Mouse (Mus musculus): ENCODE data around the gene Senp6. TPM values are rescaled to one million over a fixed set of nuclear protein-coding genes. Genes with fewer than 3 reads are reported as not detected.

Gene Senp6
- total RNA-seq, 1 experiment, result 86.7 TPM

- Histone ChIP-seq H3K9ac (ENCODE audit: insufficient read depth, low read depth, low read length, poor library complexity, severe bottlenecking) (no peak overlapping the region), H3K9me3 (ENCODE audit: control insufficient read depth, insufficient read depth, low read depth, low read length) (no peaks in the 10 kb centered on the region), H3K4me3 (ENCODE audit: insufficient read depth in 1 of 2, low read depth in 1 of 2, low read length in 2 of 2, poor library complexity in 1 of 2, severe bottlenecking in 1 of 2) (no peak overlapping the region), H3K36me3 (ENCODE audit: control insufficient read depth, insufficient read depth, low read length, poor library complexity, severe bottlenecking) (no peaks in the 10 kb centered on the region), H3K27ac (ENCODE audit: insufficient read depth, low read depth, low read length, poor library complexity, severe bottlenecking) (no peak overlapping the region), H3K4me1 (ENCODE audit: control insufficient read depth in 2 of 2, insufficient read depth in 2 of 2, low read length in 2 of 2, poor library complexity in 1 of 2) (no peaks in the 10 kb centered on the region)
- no peak for DNase-seq (ENCODE audit: low read depth, low spot score)
- in situ Hi-C loops (cut with MboI; ENCODE audit: low sequenced_read_pairs in 2 of 2, unreplicated experiment in 2 of 2), result no loop called here
- TF ChIP-seq MAFK (IDR thresholded peaks at IDR 0.05; ENCODE audit: insufficient read depth, low read depth, low read length), result no peak
- TF ChIP-seq ZNF384 (IDR thresholded peaks at IDR 0.05; ENCODE audit: low read depth, low read length), result no peak
- no peak for TF ChIP-seq HCFC1 (IDR thresholded peaks at IDR 0.05; ENCODE audit: borderline replicate concordance, insufficient read depth, low read length)
- TF ChIP-seq ZC3H11A (IDR thresholded peaks at IDR 0.05; ENCODE audit: borderline replicate concordance, low read depth, low read length), result no peak
- TF ChIP-seq CHD2 (IDR thresholded peaks at IDR 0.05; ENCODE audit: low read depth, low read length), result no peak
These were observed 114.1 kb downstream of the Senp6 start for GRCm38 (mm10) chr9:80180771-80181170.

- no peak for DNase-seq (ENCODE audit: low read depth, low spot score)
- in situ Hi-C loops (cut with MboI; ENCODE audit: low sequenced_read_pairs in 2 of 2, unreplicated experiment in 2 of 2), result no loop called here
These were observed 115.0 kb downstream of the Senp6 start for GRCm38 (mm10) chr9:80181692-80182091.

GRCm38 (mm10) chr9:80184138-80184537 is 117.4 kb downstream of the Senp6 start:
- TF ChIP-seq ZNF384 (IDR thresholded peaks at IDR 0.05; ENCODE audit: low read depth, low read length), result no peak
- no peak for TF ChIP-seq HCFC1 (IDR thresholded peaks at IDR 0.05; ENCODE audit: borderline replicate concordance, insufficient read depth, low read length)
- no peak for TF ChIP-seq ZC3H11A (IDR thresholded peaks at IDR 0.05; ENCODE audit: borderline replicate concordance, low read depth, low read length)
- no peak for TF ChIP-seq MAFK (IDR thresholded peaks at IDR 0.05; ENCODE audit: insufficient read depth, low read depth, low read length)
- TF ChIP-seq CHD2 (IDR thresholded peaks at IDR 0.05; ENCODE audit: low read depth, low read length), result no peak
- Histone ChIP-seq H3K36me3 (ENCODE audit: control insufficient read depth, insufficient read depth, low read length, poor library complexity, severe bottlenecking) (no peaks in the 10 kb centered on the region), H3K9ac (ENCODE audit: insufficient read depth, low read depth, low read length, poor library complexity, severe bottlenecking) (no peak overlapping the region), H3K4me1 (ENCODE audit: control insufficient read depth in 2 of 2, insufficient read depth in 2 of 2, low read length in 2 of 2, poor library complexity in 1 of 2) (no peaks in the 10 kb centered on the region), H3K9me3 (ENCODE audit: control insufficient read depth, insufficient read depth, low read depth, low read length) (no peaks in the 10 kb centered on the region), H3K27ac (ENCODE audit: insufficient read depth, low read depth, low read length, poor library complexity, severe bottlenecking) (no peak overlapping the region), H3K4me3 (ENCODE audit: insufficient read depth in 1 of 2, low read depth in 1 of 2, low read length in 2 of 2, poor library complexity in 1 of 2, severe bottlenecking in 1 of 2) (no peak overlapping the region)
- in situ Hi-C loops (cut with MboI; ENCODE audit: low sequenced_read_pairs in 2 of 2, unreplicated experiment in 2 of 2), result no loop called here
- DNase-seq (ENCODE audit: low read depth, low spot score), result no peak

More at GRCm38 (mm10) chr9:80181692-80182091, 115.0 kb downstream of the Senp6 start:
- Histone ChIP-seq H3K9ac (ENCODE audit: insufficient read depth, low read depth, low read length, poor library complexity, severe bottlenecking) (no peak overlapping the region), H3K4me1 (ENCODE audit: control insufficient read depth in 2 of 2, insufficient read depth in 2 of 2, low read length in 2 of 2, poor library complexity in 1 of 2) (no peaks in the 10 kb centered on the region), H3K27ac (ENCODE audit: insufficient read depth, low read depth, low read length, poor library complexity, severe bottlenecking) (no peak overlapping the region), H3K4me3 (ENCODE audit: insufficient read depth in 1 of 2, low read depth in 1 of 2, low read length in 2 of 2, poor library complexity in 1 of 2, severe bottlenecking in 1 of 2) (no peak overlapping the region), H3K36me3 (ENCODE audit: control insufficient read depth, insufficient read depth, low read length, poor library complexity, severe bottlenecking) (no peaks in the 10 kb centered on the region), H3K9me3 (ENCODE audit: control insufficient read depth, insufficient read depth, low read depth, low read length) (no peaks in the 10 kb centered on the region)
- TF ChIP-seq MAFK (IDR thresholded peaks at IDR 0.05; ENCODE audit: insufficient read depth, low read depth, low read length) (no peak), ZC3H11A (IDR thresholded peaks at IDR 0.05; ENCODE audit: borderline replicate concordance, low read depth, low read length) (no peak), CHD2 (IDR thresholded peaks at IDR 0.05; ENCODE audit: low read depth, low read length) (no peak), ZNF384 (IDR thresholded peaks at IDR 0.05; ENCODE audit: low read depth, low read length) (no peak), HCFC1 (IDR thresholded peaks at IDR 0.05; ENCODE audit: borderline replicate concordance, insufficient read depth, low read length) (no peak)

GRCm38 (mm10) chr9:80185737-80186136 is 119.0 kb downstream of the Senp6 start:
- in situ Hi-C loops (cut with MboI; ENCODE audit: low sequenced_read_pairs in 2 of 2, unreplicated experiment in 2 of 2), result no loop called here
- H3K9me3 ChIP-seq (ENCODE audit: control insufficient read depth, insufficient read depth, low read depth, low read length), result no peaks in the 10 kb centered on the region
- no peak overlapping the region for H3K9ac ChIP-seq (ENCODE audit: insufficient read depth, low read depth, low read length, poor library complexity, severe bottlenecking)
- H3K4me3 ChIP-seq (ENCODE audit: insufficient read depth in 1 of 2, low read depth in 1 of 2, low read length in 2 of 2, poor library complexity in 1 of 2, severe bottlenecking in 1 of 2), result no peak overlapping the region
- DNase-seq (ENCODE audit: low read depth, low spot score), result no peak
- no peak overlapping the region for H3K27ac ChIP-seq (ENCODE audit: insufficient read depth, low read depth, low read length, poor library complexity, severe bottlenecking)
- H3K4me1 ChIP-seq (ENCODE audit: control insufficient read depth in 2 of 2, insufficient read depth in 2 of 2, low read length in 2 of 2, poor library complexity in 1 of 2), result no peaks in the 10 kb centered on the region
- TF ChIP-seq ZNF384 (IDR thresholded peaks at IDR 0.05; ENCODE audit: low read depth, low read length) (no peak), MAFK (IDR thresholded peaks at IDR 0.05; ENCODE audit: insufficient read depth, low read depth, low read length) (no peak), HCFC1 (IDR thresholded peaks at IDR 0.05; ENCODE audit: borderline replicate concordance, insufficient read depth, low read length) (no peak), CHD2 (IDR thresholded peaks at IDR 0.05; ENCODE audit: low read depth, low read length) (no peak), ZC3H11A (IDR thresholded peaks at IDR 0.05; ENCODE audit: borderline replicate concordance, low read depth, low read length) (no peak)
- no peaks in the 10 kb centered on the region for H3K36me3 ChIP-seq (ENCODE audit: control insufficient read depth, insufficient read depth, low read length, poor library complexity, severe bottlenecking)

- H3K9ac ChIP-seq (ENCODE audit: insufficient read depth, low read depth, low read length, poor library complexity, severe bottlenecking), result no peak overlapping the region
- no peak overlapping the region for H3K4me3 ChIP-seq (ENCODE audit: insufficient read depth in 1 of 2, low read depth in 1 of 2, low read length in 2 of 2, poor library complexity in 1 of 2, severe bottlenecking in 1 of 2)
- no peak overlapping the region for H3K27ac ChIP-seq (ENCODE audit: insufficient read depth, low read depth, low read length, poor library complexity, severe bottlenecking)
- in situ Hi-C loops (cut with MboI; ENCODE audit: low sequenced_read_pairs in 2 of 2, unreplicated experiment in 2 of 2), result no loop called here
- no peaks in the 10 kb centered on the region for H3K36me3 ChIP-seq (ENCODE audit: control insufficient read depth, insufficient read depth, low read length, poor library complexity, severe bottlenecking)
- no peak for DNase-seq (ENCODE audit: low read depth, low spot score)
- no peak for TF ChIP-seq ZNF384 (IDR thresholded peaks at IDR 0.05; ENCODE audit: low read depth, low read length)
- TF ChIP-seq MAFK (IDR thresholded peaks at IDR 0.05; ENCODE audit: insufficient read depth, low read depth, low read length), result no peak
- TF ChIP-seq ZC3H11A (IDR thresholded peaks at IDR 0.05; ENCODE audit: borderline replicate concordance, low read depth, low read length), result no peak
- no peak for TF ChIP-seq CHD2 (IDR thresholded peaks at IDR 0.05; ENCODE audit: low read depth, low read length)
- TF ChIP-seq HCFC1 (IDR thresholded peaks at IDR 0.05; ENCODE audit: borderline replicate concordance, insufficient read depth, low read length), result no peak
- no peaks in the 10 kb centered on the region for H3K9me3 ChIP-seq (ENCODE audit: control insufficient read depth, insufficient read depth, low read depth, low read length)
- H3K4me1 ChIP-seq (ENCODE audit: control insufficient read depth in 2 of 2, insufficient read depth in 2 of 2, low read length in 2 of 2, poor library complexity in 1 of 2), result no peaks in the 10 kb centered on the region
These were observed 120.0 kb downstream of the Senp6 start for GRCm38 (mm10) chr9:80186693-80187092.
